Mouse (Mus musculus) liver, embryonic 11.5 days (tissue): ENCODE results near the gene 9930022D16Rik. TPM values are rescaled to one million over a fixed set of nuclear protein-coding genes. Genes with fewer than 3 reads are reported as not detected.

Source experiments
- ATAC-seq: fragments of 200-750 bp; cut with Nextera tagmentation; replicated peaks from 2 replicates; pipeline ENCODE4 v1.8.0; 2017; ENCODE audit warnings: moderate number of reproducible peaks, mild to moderate bottlenecking, moderate TSS enrichment, moderate library complexity; ENCODE audit not compliant: low FRiP score
- DNase-seq: peaks from one replicate; pipeline ENCODE4 v3.0.0-alpha.2; 2017; ENCODE audit warnings: low spot score
- H3K27ac ChIP-seq: fragments of 300-500 bp; sonication (generic); 2 replicates; pipeline ENCODE4 v1.5.1; 2014; ENCODE audit warnings: mild to moderate bottlenecking, low read depth, low read length, control low read depth
- H3K27me3 ChIP-seq: fragments of 300-500 bp; sonication (generic); replicated peaks from 2 replicates; pipeline ENCODE4 v1.6.1; 2014; ENCODE audit warnings: low read length, mixed read lengths; ENCODE audit not compliant: control insufficient read depth, insufficient read depth
- H3K36me3 ChIP-seq: fragments of 300-500 bp; sonication (generic); 2 replicates; pipeline ENCODE4 v1.6.1; 2014; ENCODE audit warnings: mild to moderate bottlenecking, low read length, moderate library complexity, mixed read lengths; ENCODE audit not compliant: control insufficient read depth, insufficient read depth
- H3K4me1 ChIP-seq: fragments of 300-500 bp; sonication (generic); replicated peaks from 2 replicates; pipeline ENCODE4 v1.6.1; 2014; ENCODE audit warnings: low read length, mixed read lengths; ENCODE audit not compliant: control insufficient read depth, insufficient read depth
- H3K4me2 ChIP-seq: fragments of 300-500 bp; sonication (generic); 2 replicates; pipeline ENCODE4 v1.6.1; 2014; ENCODE audit warnings: mild to moderate bottlenecking, control low read depth, moderate library complexity
- H3K4me3 ChIP-seq: fragments of 300-500 bp; sonication (generic); 2 replicates; pipeline ENCODE4 v1.5.1; 2014; ENCODE audit warnings: low read depth, low read length, control low read depth
- H3K9ac ChIP-seq: fragments of 300-500 bp; sonication (generic); 2 replicates; pipeline ENCODE4 v1.6.1; 2014; ENCODE audit warnings: low read depth, low read length, control low read depth
- H3K9me3 ChIP-seq: fragments of 300-500 bp; sonication (generic); 2 replicates; pipeline ENCODE4 v1.6.1; 2016; ENCODE audit warnings: low read length, inconsistent platforms, mixed read lengths; ENCODE audit not compliant: control insufficient read depth
- WGBS: fragments of 180-500 bp; shearing (Covaris S2); extraction: QIAGEN DNeasy Blood & Tissue Kit; methylation state at CpG from one replicate; pipeline ENCODE4 v1.1.7; 2014; 5-methylcytosine and 5-hydroxymethylcytosine counted together
- polyA plus RNA-seq: library from polyadenylated mRNA; unstranded; fragments of >200 nt; fragmentation: Nextera tagmentation; extraction: Ambion mirVana; gene quantifications from 2 replicates; pipeline ENCODE4 v1.2.1, GENCODE M21; 2014

The 9930022D16Rik gene
- polyA plus RNA-seq, 1 experiment from 2014 or later = not detected

- Histone ChIP-seq H3K4me1 (peaks cover 44% of the 10 kb centered on the region), H3K27me3 (no peaks in the 10 kb centered on the region), H3K4me3 (no peak overlapping the region), H3K4me2 (peak overlapping the region; percentile 29; the same call in 1 of the 2 replicates), H3K27ac (no peak overlapping the region), H3K36me3 (no peaks in the 10 kb centered on the region; the same call in 1 of the 2 replicates), H3K9ac (no peak overlapping the region), H3K9me3 (no peaks in the 10 kb centered on the region)
- no peak for ATAC-seq
- no peak for DNase-seq
- 57% methylated on average over 10 of the region's 10 CpGs for WGBS
Measured at GRCm38 (mm10) chr11:109377477-109377876, 36.2 kb upstream of the 9930022D16Rik start.

- 55% methylated on average over 7 of the region's 7 CpGs for WGBS
- Histone ChIP-seq H3K27me3 (no peaks in the 10 kb centered on the region), H3K9me3 (no peaks in the 10 kb centered on the region), H3K4me3 (no peak overlapping the region), H3K4me1 (peaks cover 44% of the 10 kb centered on the region), H3K36me3 (no peaks in the 10 kb centered on the region; the same call in 1 of the 2 replicates), H3K9ac (no peak overlapping the region), H3K27ac (no peak overlapping the region), H3K4me2 (no peak overlapping the region)
- DNase-seq = no peak
- no peak for ATAC-seq
Measured at GRCm38 (mm10) chr11:109378051-109378450, 35.7 kb upstream of the 9930022D16Rik start.

GRCm38 (mm10) chr11:109380662-109381061 lies 33.1 kb upstream of the 9930022D16Rik start:
- WGBS = 62% methylated on average over 5 of the region's 5 CpGs
- Histone ChIP-seq H3K4me3 (no peak overlapping the region), H3K9ac (no peak overlapping the region), H3K27ac (no peak overlapping the region), H3K4me1 (peaks cover 35% of the 10 kb centered on the region), H3K4me2 (no peak overlapping the region), H3K9me3 (no peaks in the 10 kb centered on the region), H3K27me3 (no peaks in the 10 kb centered on the region), H3K36me3 (no peaks in the 10 kb centered on the region)
- DNase-seq (no peak), ATAC-seq (no peak)

- DNase-seq (no peak), ATAC-seq (no peak)
- H3K4me1 ChIP-seq = peaks cover 13% of the 10 kb centered on the region
- H3K27ac ChIP-seq = no peak overlapping the region
- H3K9me3 ChIP-seq = no peaks in the 10 kb centered on the region
- H3K36me3 ChIP-seq = no peaks in the 10 kb centered on the region
- WGBS = 93% methylated on average over 8 of the region's 8 CpGs
- no peaks in the 10 kb centered on the region for H3K27me3 ChIP-seq
- H3K4me3 ChIP-seq = no peak overlapping the region
- H3K9ac ChIP-seq = no peak overlapping the region
- H3K4me2 ChIP-seq = no peak overlapping the region
Measured at GRCm38 (mm10) chr11:109385296-109385695, 28.4 kb upstream of the 9930022D16Rik start.

GRCm38 (mm10) chr11:109389046-109389445 lies 24.7 kb upstream of the 9930022D16Rik start:
- ATAC-seq (no peak), DNase-seq (no peak)
- Histone ChIP-seq H3K27me3 (no peaks in the 10 kb centered on the region), H3K27ac (no peak overlapping the region), H3K9me3 (no peaks in the 10 kb centered on the region), H3K36me3 (peaks cover 4% of the 10 kb centered on the region; the same call in 1 of the 2 replicates), H3K4me1 (peaks cover 9% of the 10 kb centered on the region), H3K9ac (no peak overlapping the region), H3K4me2 (no peak overlapping the region), H3K4me3 (no peak overlapping the region)
- 93% methylated on average over 5 of the region's 5 CpGs for WGBS

- H3K27ac ChIP-seq = no peak overlapping the region
- no peak for ATAC-seq
- no peaks in the 10 kb centered on the region for H3K9me3 ChIP-seq
- H3K4me1 ChIP-seq = peaks cover 9% of the 10 kb centered on the region
- H3K4me3 ChIP-seq = no peak overlapping the region
- H3K4me2 ChIP-seq = no peak overlapping the region
- H3K9ac ChIP-seq = no peak overlapping the region
- WGBS = 90% methylated on average over 7 of the region's 7 CpGs
- peaks cover 4% of the 10 kb centered on the region for H3K36me3 ChIP-seq
- no peak for DNase-seq
- H3K27me3 ChIP-seq = no peaks in the 10 kb centered on the region
Measured at GRCm38 (mm10) chr11:109391200-109391599, 22.5 kb upstream of the 9930022D16Rik start.

GRCm38 (mm10) chr11:109391760-109392159 lies 22.0 kb upstream of the 9930022D16Rik start:
- DNase-seq (no peak), ATAC-seq (no peak)
- no peak overlapping the region for H3K27ac ChIP-seq
- H3K4me1 ChIP-seq = peaks cover 9% of the 10 kb centered on the region
- H3K4me3 ChIP-seq = no peak overlapping the region
- H3K4me2 ChIP-seq = no peak overlapping the region
- 77% methylated on average over 7 of the region's 7 CpGs for WGBS
- H3K9me3 ChIP-seq = no peaks in the 10 kb centered on the region
- no peak overlapping the region for H3K9ac ChIP-seq
- peaks cover 4% of the 10 kb centered on the region for H3K36me3 ChIP-seq
- no peaks in the 10 kb centered on the region for H3K27me3 ChIP-seq

- Histone ChIP-seq H3K36me3 (peaks cover 4% of the 10 kb centered on the region), H3K27me3 (no peaks in the 10 kb centered on the region), H3K9ac (no peak overlapping the region), H3K4me3 (no peak overlapping the region), H3K27ac (no peak overlapping the region), H3K4me2 (no peak overlapping the region), H3K4me1 (peaks cover 6% of the 10 kb centered on the region), H3K9me3 (no peaks in the 10 kb centered on the region)
- no peak for DNase-seq
- 87% methylated on average over 9 of the region's 9 CpGs for WGBS
- no peak for ATAC-seq
Measured at GRCm38 (mm10) chr11:109392601-109393000, 21.1 kb upstream of the 9930022D16Rik start.

- Histone ChIP-seq H3K4me3 (no peak overlapping the region), H3K9ac (no peak overlapping the region), H3K36me3 (peaks cover 4% of the 10 kb centered on the region), H3K9me3 (no peaks in the 10 kb centered on the region), H3K27me3 (no peaks in the 10 kb centered on the region), H3K27ac (no peak overlapping the region), H3K4me2 (no peak overlapping the region), H3K4me1 (no peaks in the 10 kb centered on the region)
- ATAC-seq = no peak
- DNase-seq = no peak
- 88% methylated on average over 9 of the region's 9 CpGs for WGBS
Measured at GRCm38 (mm10) chr11:109394758-109395157, 19.0 kb upstream of the 9930022D16Rik start.
